Mouse (Mus musculus) bone marrow, adult 2 months (tissue): ENCODE measurements around the gene Klc4.

Source experiments
- CTCF ChIP-seq: fragments of 200-500 bp; IDR thresholded peaks from 2 replicates; pipeline ENCODE4 v1.5.1; 2011; ENCODE audit warnings: low read length, control low read depth; ENCODE audit not compliant: control insufficient read depth, insufficient read depth
- POLR2A ChIP-seq: fragments of 200-500 bp; IDR thresholded peaks from 2 replicates; pipeline ENCODE4 v1.6.1; 2011; ENCODE audit warnings: low read depth, mild to moderate bottlenecking, control low read depth, low read length, borderline replicate concordance; ENCODE audit not compliant: control insufficient read depth

- TF ChIP-seq POLR2A (no peak), CTCF (no peak)
Observed at GRCm38 (mm10) chr17:46647279-46647678, 1.5 kb upstream of the Klc4 start.
